Mouse (Mus musculus): ENCODE data around the gene Mroh2a. TPM values are rescaled to one million over a fixed set of nuclear protein-coding genes. Genes with fewer than 3 reads are reported as not detected.

Gene Mroh2a
- polyA plus RNA-seq (2015; fragmentation: Nextera tagmentation; extraction: Ambion mirVana): 0.36 and 0.39 TPM in 2 replicates

DNA sequence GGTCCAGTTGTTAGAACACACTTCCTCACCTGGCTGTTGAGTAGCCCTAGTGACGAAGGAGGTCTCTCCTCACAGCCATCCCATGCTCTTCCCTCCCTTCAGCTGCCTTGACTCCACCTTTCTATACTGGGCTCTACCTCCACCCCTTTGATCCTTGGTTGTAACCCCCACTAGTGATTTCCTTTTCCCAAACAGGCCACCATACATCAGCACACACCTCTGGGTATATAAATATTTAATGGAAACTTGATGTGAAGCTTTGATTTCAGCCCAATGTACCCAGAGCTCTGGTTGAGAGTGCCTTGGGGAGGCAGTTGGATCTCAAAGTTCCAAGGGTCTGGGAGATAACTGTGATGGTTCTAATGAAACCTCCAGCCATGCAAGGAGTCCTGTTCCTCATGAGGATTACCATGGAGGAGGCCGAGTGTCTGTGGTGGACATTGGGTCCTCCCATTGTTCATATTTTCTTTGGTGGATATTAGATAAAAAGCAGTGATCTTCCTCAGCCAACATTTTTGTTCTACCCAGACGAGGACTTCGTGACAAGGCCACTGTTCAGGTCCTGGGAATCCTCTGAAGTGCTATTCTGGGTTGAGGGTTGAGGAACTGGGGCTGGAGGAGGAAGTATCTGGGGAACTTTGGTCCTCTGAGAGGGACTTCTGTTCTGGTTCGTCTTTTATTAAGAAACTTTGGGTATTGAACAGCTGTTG is at the start of gene Mroh2a:
TSS of gene Mroh2a (plus strand) at position 317 of the 710 bp plus-strand sequence.

DNA sequence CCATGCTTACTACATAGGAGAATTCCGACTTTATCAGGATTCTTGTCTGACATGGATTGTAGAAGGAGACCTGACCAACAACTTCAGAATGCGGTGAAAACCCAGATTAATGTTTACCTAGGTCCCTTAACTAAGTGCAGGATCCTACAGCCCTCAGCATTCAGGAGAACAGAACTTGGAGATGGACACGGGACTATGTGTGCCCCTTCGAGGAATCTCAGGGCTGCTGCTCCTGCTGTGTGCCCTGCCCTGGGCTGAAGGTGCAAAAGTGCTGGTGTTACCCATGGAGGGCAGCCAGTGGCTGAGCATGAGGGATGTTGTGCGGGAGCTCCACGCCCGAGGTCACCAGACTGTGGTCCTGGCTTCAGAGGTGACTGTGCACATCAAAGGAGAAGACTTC is 26.3 kb upstream of the Mroh2a start, which contains the start of gene Ugt1a2:
TSS of gene Ugt1a2 (plus strand) at position 146 of the 400 bp plus-strand sequence.

DNA sequence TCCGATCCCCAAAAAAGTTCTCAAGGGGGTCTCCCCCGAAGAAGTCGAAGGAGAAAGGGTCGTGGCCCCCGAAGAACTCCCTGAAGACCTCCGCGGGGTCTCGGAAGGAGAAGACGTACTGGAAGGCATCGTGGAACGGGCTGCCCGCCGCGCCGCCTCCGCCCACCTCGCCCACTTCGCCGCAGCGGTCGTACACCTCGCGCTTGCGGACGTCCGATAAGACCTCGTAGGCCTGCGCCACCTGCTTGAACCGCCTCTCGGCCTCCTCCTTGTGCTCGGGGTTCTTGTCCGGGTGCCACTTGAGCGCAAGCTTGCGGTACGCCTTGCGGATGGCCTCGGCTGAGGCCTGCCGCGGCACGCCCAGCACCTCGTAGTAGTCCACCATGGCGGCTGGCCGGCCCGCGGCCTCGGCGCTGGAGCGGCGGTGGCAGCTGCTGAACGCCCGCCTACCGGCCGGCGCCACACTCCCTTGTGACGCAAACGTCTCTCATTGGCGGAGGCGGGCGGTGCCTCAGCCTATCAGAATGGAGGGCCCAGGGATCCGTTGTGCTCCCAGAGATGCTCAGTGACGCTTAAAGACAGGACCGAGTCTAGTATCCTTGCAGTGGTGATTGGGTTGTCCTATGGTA is 21.4 kb upstream of the Mroh2a start, which contains the start of gene Dnajb3:
TSS of gene Dnajb3 (minus strand) at position 489 of the 629 bp plus-strand sequence.

DNA sequence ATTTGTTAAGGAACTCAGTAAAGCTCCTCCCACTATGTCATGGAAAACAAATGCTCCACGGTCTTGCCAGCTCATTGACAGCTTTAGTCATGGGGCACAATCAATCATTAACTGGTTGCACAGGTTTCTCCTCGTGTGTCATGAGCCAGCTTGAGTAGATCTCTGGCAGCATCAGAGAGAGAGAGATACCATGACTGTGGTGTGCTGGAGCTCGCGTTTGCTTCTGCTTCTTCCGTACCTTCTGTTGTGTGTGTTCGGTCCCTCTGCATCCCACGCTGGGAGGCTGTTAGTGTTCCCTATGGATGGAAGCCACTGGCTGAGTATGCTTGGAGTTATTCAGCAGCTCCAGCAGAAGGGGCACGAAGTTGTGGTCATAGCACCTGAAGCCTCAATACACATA is 15.0 kb upstream of the Mroh2a start, which contains the start of gene Ugt1a1:
TSS of gene Ugt1a1 (plus strand) at position 148 of the 400 bp plus-strand sequence.

DNA sequence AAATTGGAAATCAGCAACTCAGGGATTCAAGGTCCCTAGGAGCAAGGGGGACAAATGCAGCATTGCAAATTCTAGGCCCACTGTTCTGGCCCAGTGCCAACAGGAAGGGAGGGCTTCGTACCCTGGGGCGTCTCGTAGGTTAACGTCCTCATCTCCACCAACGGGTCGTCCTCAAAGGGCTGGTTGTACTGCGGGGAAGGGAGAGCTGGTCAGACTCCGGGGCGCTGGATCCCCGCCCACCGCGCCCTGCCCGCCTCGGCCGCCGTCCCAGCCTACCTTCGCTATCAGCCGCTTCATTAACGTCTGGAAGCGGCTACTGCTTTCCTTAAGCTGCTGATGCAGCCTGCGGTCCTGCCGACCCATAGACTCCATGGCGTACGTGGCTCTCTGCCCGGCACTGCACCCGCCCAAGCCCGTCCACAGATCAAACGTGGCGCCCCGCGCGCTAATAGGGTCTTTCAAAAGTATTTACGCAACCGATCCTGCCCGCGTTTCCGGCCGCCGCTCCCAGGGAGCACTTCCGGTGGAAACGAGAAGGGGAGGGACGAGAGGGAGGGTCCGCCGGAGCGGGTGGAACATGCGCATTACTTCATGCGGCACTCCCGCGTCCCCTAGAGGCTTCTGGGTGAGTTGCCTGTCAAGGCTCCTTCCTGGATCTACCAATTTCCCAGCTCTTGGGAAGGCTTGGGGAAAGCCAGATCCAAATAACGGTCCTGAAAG is 50.5 kb downstream of the Mroh2a start, which contains the start of the genes Hjurp and Trpm8:
TSS of gene Hjurp (minus strand) at position 536 of the 720 bp plus-strand sequence.
TSS of gene Trpm8 (plus strand) at position 564 of the 720 bp plus-strand sequence.

Other genes starting within 250 kb of the Mroh2a start
- gene Usp40, start 218.4 kb upstream of the Mroh2a start, polyA plus RNA-seq (2015; fragmentation: Nextera tagmentation; extraction: Ambion mirVana): 11.5 and 13.5 TPM in 2 replicates
- not detected in 2 replicates for gene Ugt1a10, start 171.6 kb upstream of the Mroh2a start, polyA plus RNA-seq (2015; fragmentation: Nextera tagmentation; extraction: Ambion mirVana)
- gene Ugt1a9, start 156.2 kb upstream of the Mroh2a start, polyA plus RNA-seq (2015; fragmentation: Nextera tagmentation; extraction: Ambion mirVana): 0.17 TPM in 1 of 2 replicates, not detected in the other
- not detected in 2 replicates for gene Ugt1a8, start 139.2 kb upstream of the Mroh2a start, polyA plus RNA-seq (2015; fragmentation: Nextera tagmentation; extraction: Ambion mirVana)
- 1.7 and 2.7 TPM in 2 replicates for gene Ugt1a7c, start 131.9 kb upstream of the Mroh2a start, polyA plus RNA-seq (2015; fragmentation: Nextera tagmentation; extraction: Ambion mirVana)
- not detected in 2 replicates for gene Ugt1a6b, start 123.7 kb upstream of the Mroh2a start, polyA plus RNA-seq (2015; fragmentation: Nextera tagmentation; extraction: Ambion mirVana)
- gene Ugt1a6a, start 92.2 kb upstream of the Mroh2a start, polyA plus RNA-seq (2015; fragmentation: Nextera tagmentation; extraction: Ambion mirVana): 3.5 and 4.2 TPM in 2 replicates
- not detected in 2 replicates for gene Ugt1a5, start 61.0 kb upstream of the Mroh2a start, polyA plus RNA-seq (2015; fragmentation: Nextera tagmentation; extraction: Ambion mirVana)
- gene Ugt1a2, start 26.4 kb upstream of the Mroh2a start, polyA plus RNA-seq (2015; fragmentation: Nextera tagmentation; extraction: Ambion mirVana): 0.08 and 0.11 TPM in 2 replicates
- 11.7 and 14.8 TPM in 2 replicates for gene Dnajb3, start 21.2 kb upstream of the Mroh2a start, polyA plus RNA-seq (2015; fragmentation: Nextera tagmentation; extraction: Ambion mirVana)
- gene Ugt1a1, start 15.0 kb upstream of the Mroh2a start, polyA plus RNA-seq (2015; fragmentation: Nextera tagmentation; extraction: Ambion mirVana): 0.08 and 0.23 TPM in 2 replicates
- 34.9 and 40.6 TPM in 2 replicates for gene Hjurp, start 50.6 kb downstream of the Mroh2a start, polyA plus RNA-seq (2015; fragmentation: Nextera tagmentation; extraction: Ambion mirVana)
- gene Trpm8, start 50.7 kb downstream of the Mroh2a start, polyA plus RNA-seq (2015; fragmentation: Nextera tagmentation; extraction: Ambion mirVana): 0.19 and 0.35 TPM in 2 replicates
- 0.17 and 0.34 TPM in 2 replicates for gene Spp2, start 180.0 kb downstream of the Mroh2a start, polyA plus RNA-seq (2015; fragmentation: Nextera tagmentation; extraction: Ambion mirVana)